Mouse (Mus musculus) stomach, postnatal 0 days (tissue): ENCODE results near the gene Tmem106b.

Source experiments
- CTCF ChIP-seq: IDR thresholded peaks from 2 replicates; pipeline ENCODE4 v1.5.1; 2016; ENCODE audit warnings: antibody characterized with exemption, low read depth, mild to moderate bottlenecking, moderate library complexity
- EP300 ChIP-seq: optimal IDR thresholded peaks from 2 replicates; pipeline ENCODE3; 2016; ENCODE audit warnings: antibody characterized with exemption

DNA sequence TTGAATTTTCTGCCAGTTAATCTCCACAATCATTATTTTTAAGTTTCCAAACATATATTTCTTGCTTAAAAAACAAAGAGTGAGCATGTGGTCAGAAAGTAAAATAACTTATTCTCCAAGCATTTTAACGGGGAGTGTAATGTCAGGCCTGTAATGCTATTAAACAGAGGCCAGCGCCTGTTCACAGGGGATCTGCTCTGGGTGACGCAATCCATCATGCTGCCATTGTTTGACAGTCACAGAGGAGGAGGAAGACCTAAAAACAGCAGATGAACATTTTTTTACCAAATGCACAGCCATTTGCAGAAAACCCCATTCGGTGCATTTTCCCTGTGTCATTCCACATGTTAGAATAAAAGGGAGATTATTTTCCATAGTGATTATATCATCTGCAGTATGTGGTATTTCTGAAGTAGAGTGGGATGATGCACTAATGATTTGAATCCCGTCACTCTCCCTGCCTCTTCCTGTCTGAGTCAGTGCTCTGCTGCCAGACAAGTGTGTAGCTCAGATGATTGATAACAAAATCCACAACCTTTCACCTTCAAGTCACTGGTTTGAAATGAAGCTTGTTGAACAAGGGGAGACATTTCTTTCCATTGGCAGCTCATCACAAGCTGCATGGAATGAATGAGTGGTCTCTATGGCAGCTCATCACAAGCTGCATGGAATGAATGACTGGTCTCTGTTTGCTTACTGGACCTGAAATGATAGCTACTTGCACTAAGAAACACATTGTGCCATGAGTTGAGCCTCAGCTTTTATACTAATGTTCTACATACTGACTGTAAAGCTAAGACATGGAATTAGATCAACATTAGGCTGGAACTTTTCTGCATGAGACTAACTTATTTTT is 48.1 kb upstream of the Tmem106b start:
- TF ChIP-seq EP300 = no peak
- no peak for TF ChIP-seq CTCF
